ENCODE assay signal across 13 mouse cellular contexts in the genomic region with DNA sequence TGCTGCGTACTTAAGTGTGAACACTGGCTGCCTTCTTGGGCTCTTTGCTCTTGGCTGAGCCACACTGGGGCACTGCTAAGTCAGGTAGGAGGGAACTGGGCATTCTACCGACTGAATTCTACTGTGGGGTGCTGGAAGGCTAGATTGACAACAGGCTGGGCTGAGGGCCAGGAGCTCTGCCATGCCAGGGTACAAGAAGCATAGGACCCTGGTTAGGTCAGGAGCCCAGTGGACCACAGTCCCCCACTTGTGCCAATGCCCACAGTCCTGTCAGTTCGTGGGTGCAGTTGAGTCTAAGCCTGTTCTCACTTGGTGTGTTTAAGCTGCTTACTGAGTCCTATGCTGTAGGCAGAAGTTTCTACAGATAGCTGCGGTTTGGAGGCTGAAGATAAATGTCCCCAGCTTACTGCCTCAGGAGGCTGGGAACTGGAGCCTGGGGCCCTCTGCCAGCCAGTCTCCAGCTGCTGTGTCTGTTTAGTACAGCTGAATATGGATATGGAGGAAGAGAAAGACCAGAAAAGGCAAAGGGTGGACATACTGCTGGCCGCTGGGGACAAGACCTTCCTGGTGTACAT. TPM values are rescaled to one million over a fixed set of nuclear protein-coding genes. Genes with fewer than 3 reads are reported as not detected.
A peak's percentile ranks its signal among the peaks of the same experiment; 100 is the strongest.
DNase-seq lines count a peak whose midpoint lies in the region; ATAC-seq and TF ChIP-seq lines count a peak whose summit lies in the region.
"Had no signal": no experiment of that assay in that cellular context is flagged by ENCODE, and none has a peak within 500 bp of the region (broad histone marks: within the 10 kb centered on the region; RNA-seq: fewer than 3 reads in every experiment).

No protein-coding gene starts in this region.

- H3K27ac ChIP-seq in heart, embryonic 13.5 days (replicated peaks) = no peak overlapping the region
- no peak overlapping the region for H3K27ac ChIP-seq in heart, adult 2 months
- no peak overlapping the region for H3K27ac ChIP-seq in limb, embryonic 12.5 days

- no peak for DNase-seq in heart, adult 2 months
- DNase-seq in right cerebral cortex, postnatal 10 days (ENCODE audit: low spot score in 2 of 2) = peak; percentile 68 to 72
- DNase-seq in right cerebral cortex, postnatal 14 days = no peak
- peak; percentile 13 for DNase-seq in telencephalon, adult 2 months (ENCODE audit: low read depth, low spot score)
- DNase-seq in gastrocnemius, adult 18-20 months (ENCODE audit: low spot score) = no peak
- no peak for DNase-seq in lung, postnatal 14 days
- DNase-seq: thymus, adult 2 months had no signal

- intact Hi-C loops in heart, adult 2 months (cut with DNase I) = no loop called here

- peaks cover 13% of the 10 kb centered on the region for H3K4me1 ChIP-seq in heart, embryonic 13.5 days
- no peaks in the 10 kb centered on the region; the same call in 1 of the 2 replicates for H3K4me1 ChIP-seq in heart, adult 2 months (ENCODE audit: control insufficient read depth, insufficient read depth, low read length)
- peaks cover 15% of the 10 kb centered on the region for H3K4me1 ChIP-seq in limb, embryonic 12.5 days (replicated peaks)

- TF ChIP-seq EP300 in heart, adult 2 months (IDR thresholded peaks at IDR 0.05; ENCODE audit: insufficient read depth, low read depth, low read length) = no peak

- H3K36me3 ChIP-seq in heart, embryonic 13.5 days = no peaks in the 10 kb centered on the region
- H3K36me3 ChIP-seq in heart, adult 2 months (ENCODE audit: control insufficient read depth, insufficient read depth, low read length) = no peaks in the 10 kb centered on the region
- H3K36me3 ChIP-seq in limb, embryonic 12.5 days = no peaks in the 10 kb centered on the region

- peaks cover 75% of the 10 kb centered on the region for H3K27me3 ChIP-seq in heart, embryonic 13.5 days (replicated peaks)
- H3K27me3 ChIP-seq in heart, adult 2 months (ENCODE audit: control insufficient read depth, insufficient read depth, low read length) = peaks cover 5% of the 10 kb centered on the region
- peaks cover 55% of the 10 kb centered on the region for H3K27me3 ChIP-seq in limb, embryonic 12.5 days

- no peak for TF ChIP-seq POLR2A in heart, adult 2 months (IDR thresholded peaks at IDR 0.05; ENCODE audit: insufficient read depth, low read depth, low read length)

- H3K4me2 ChIP-seq in heart, embryonic 13.5 days = peak overlapping the region; percentile 91
- peak overlapping the region; percentile 89; the same call in 1 of the 2 replicates for H3K4me2 ChIP-seq in limb, embryonic 12.5 days

- 54% methylated on average over 5 of the region's 5 CpGs for WGBS in heart, embryonic 13.5 days
- 55% methylated on average over 5 of the region's 5 CpGs for WGBS in heart, adult 2 months
- 69% methylated on average over 5 of the region's 5 CpGs for WGBS in limb, embryonic 12.5 days

- H3K9me3 ChIP-seq in heart, embryonic 13.5 days = no peaks in the 10 kb centered on the region
- H3K9me3 ChIP-seq in limb, embryonic 12.5 days = no peaks in the 10 kb centered on the region

- H3K9ac ChIP-seq in heart, embryonic 13.5 days = no peak overlapping the region
- H3K9ac ChIP-seq in heart, adult 2 months (ENCODE audit: low read depth, low read length) = no peak overlapping the region
- H3K9ac ChIP-seq in limb, embryonic 12.5 days (replicated peaks) = no peak overlapping the region

- H3K79me2 ChIP-seq in heart, adult 2 months (replicated peaks; ENCODE audit: control insufficient read depth, insufficient read depth, low read length) = no peaks in the 10 kb centered on the region

- H3K4me3 ChIP-seq in heart, embryonic 13.5 days = peak overlapping the region; percentile 54; the same call in 1 of the 2 replicates
- no peak overlapping the region for H3K4me3 ChIP-seq in heart, adult 2 months
- no peak overlapping the region for H3K4me3 ChIP-seq in limb, embryonic 12.5 days (replicated peaks)

- no peak for TF ChIP-seq CTCF in heart, adult 2 months (IDR thresholded peaks at IDR 0.05)

- ATAC-seq in heart, embryonic 13.5 days (ENCODE audit: extremely low read depth, insufficient number of reproducible peaks, low FRiP score, low TSS enrichment) = no peak
- no peak for ATAC-seq in limb, embryonic 12.5 days (ENCODE audit: insufficient number of reproducible peaks, insufficient read depth, low FRiP score, low TSS enrichment, low read depth)

RNA-seq across cellular contexts. Expression of gene Kcnt1, which starts 0.8 kb away (rescaled TPM):
- 0.07 and 0.11 TPM in 2 replicates for polyA plus RNA-seq in heart, embryonic 13.5 days (2015; fragmentation: Nextera tagmentation; extraction: Ambion mirVana)
- under 1 TPM; 0.55 to 0.66 TPM for total RNA-seq in heart, adult 2 months (2021)
- polyA plus RNA-seq in heart, adult 2 months (2012; rRNA removed) = 0.92 and 0.97 TPM in 2 replicates
- polyA plus RNA-seq in limb, embryonic 12.5 days (2016; fragmentation: Nextera tagmentation; extraction: Ambion mirVana) = 0.34 and 0.49 TPM in 2 replicates
- total RNA-seq in gastrocnemius, adult 18-20 months (2021) = under 1 TPM; 0.34 to 0.47 TPM

RNA-seq across cellular contexts. Expression of gene Sohlh1, which starts 15.7 kb away (rescaled TPM):
- polyA plus RNA-seq in heart, embryonic 13.5 days (2015; fragmentation: Nextera tagmentation; extraction: Ambion mirVana) = not detected in 2 replicates
- total RNA-seq in heart, adult 2 months (2021) = not detected
- polyA plus RNA-seq in heart, adult 2 months (2012; rRNA removed) = not detected in 2 replicates
- 0.16 TPM in 1 of 2 replicates, not detected in the other for polyA plus RNA-seq in limb, embryonic 12.5 days (2016; fragmentation: Nextera tagmentation; extraction: Ambion mirVana)
- total RNA-seq in gastrocnemius, adult 18-20 months (2021) = not detected
- total RNA-seq: adrenal gland, postnatal 4 days; CH12.LX had no signal
- polyA plus RNA-seq: frontal cortex, adult 2 months; large intestine, adult 2 months had no signal

RNA-seq across cellular contexts. Expression of gene Lcn9, which starts 39.8 kb away (rescaled TPM):
- polyA plus RNA-seq in heart, embryonic 13.5 days (2015; fragmentation: Nextera tagmentation; extraction: Ambion mirVana) = not detected in 2 replicates
- not detected for total RNA-seq in heart, adult 2 months (2021)
- polyA plus RNA-seq in heart, adult 2 months (2012; rRNA removed) = not detected in 2 replicates
- polyA plus RNA-seq in limb, embryonic 12.5 days (2016; fragmentation: Nextera tagmentation; extraction: Ambion mirVana) = not detected in 2 replicates
- not detected for total RNA-seq in gastrocnemius, adult 18-20 months (2021)
- total RNA-seq: adrenal gland, postnatal 4 days; CH12.LX had no signal
- polyA plus RNA-seq: frontal cortex, adult 2 months; thymus, adult 2 months had no signal

RNA-seq across cellular contexts. Expression of gene Glt6d1, which starts 47.1 kb away (rescaled TPM):
- not detected in 2 replicates for polyA plus RNA-seq in heart, embryonic 13.5 days (2015; fragmentation: Nextera tagmentation; extraction: Ambion mirVana)
- total RNA-seq in heart, adult 2 months (2021) = not detected
- not detected in 2 replicates for polyA plus RNA-seq in heart, adult 2 months (2012; rRNA removed)
- polyA plus RNA-seq in limb, embryonic 12.5 days (2016; fragmentation: Nextera tagmentation; extraction: Ambion mirVana) = not detected in 2 replicates
- total RNA-seq in gastrocnemius, adult 18-20 months (2021) = not detected
- total RNA-seq: adrenal gland, postnatal 4 days; CH12.LX had no signal
- polyA plus RNA-seq: frontal cortex, adult 2 months; large intestine, adult 2 months; thymus, adult 2 months had no signal

Comparison
In these comparisons a context has a peak if more than half of its experiments do, and no peak if none do; other contexts are left out.
1. DNase-seq: peak in right cerebral cortex, postnatal 10 days (2 of 2) and telencephalon, adult 2 months (single experiment); none in heart, adult 2 months (0 of 2), right cerebral cortex, postnatal 14 days (single experiment), gastrocnemius, adult 18-20 months (single experiment) and lung, postnatal 14 days (single experiment).